Mouse (Mus musculus) G1E-ER4 (cell line): Measurements from ENCODE around the gene Eif4e3. TPM values are rescaled to one million over a fixed set of nuclear protein-coding genes. Genes with fewer than 3 reads are reported as not detected.

Source experiments
- GATA1 ChIP-seq: IDR thresholded peaks from one replicate; pipeline ENCODE4 v1.8.0; 2012; ENCODE audit warnings: low read length, inconsistent platforms
- polyA plus RNA-seq: library from polyadenylated mRNA; stranded (reverse); fragments of >175 nt; gene quantifications from 2 replicates; pipeline ENCODE4 v1.2.3, GENCODE M21; 2012

Gene Eif4e3
- polyA plus RNA-seq, 1 experiment = not detected

DNA sequence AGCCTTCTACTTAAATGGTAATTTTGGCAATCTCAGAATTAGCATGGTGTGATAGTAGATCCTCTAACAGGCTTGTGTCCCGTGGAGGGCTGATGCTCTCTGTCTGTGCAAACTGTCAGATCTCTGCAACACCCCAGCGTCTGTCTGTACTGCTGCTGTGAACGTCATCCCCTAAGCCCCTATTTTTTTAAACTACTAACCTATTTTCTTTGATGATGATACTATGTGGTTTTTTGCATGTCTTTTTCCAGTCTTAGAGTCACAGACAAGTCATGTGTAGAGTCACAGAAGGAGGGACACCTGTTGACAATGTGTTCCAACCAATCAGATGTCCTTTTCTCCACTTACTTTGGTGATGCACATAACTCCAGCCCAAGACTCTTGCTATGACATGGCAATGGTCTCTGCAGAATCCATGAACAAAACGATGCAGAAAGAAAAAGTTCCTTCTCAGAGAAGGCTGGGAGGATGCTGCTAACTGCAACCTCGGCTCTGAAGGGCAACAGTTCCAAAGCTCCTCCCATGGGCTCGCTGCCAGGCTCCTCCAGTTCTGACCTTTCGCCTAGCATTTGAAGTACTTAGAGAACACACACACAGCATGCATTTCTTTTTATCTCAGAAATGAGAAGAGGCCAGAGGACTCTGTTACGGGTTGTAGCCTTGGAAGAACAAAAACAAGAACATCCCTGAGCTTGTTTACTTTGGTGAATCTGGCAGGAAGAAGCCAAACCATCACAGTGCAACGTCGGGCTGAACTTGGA lies 23.0 kb downstream of the Eif4e3 start:
- TF ChIP-seq GATA1 = no peak

DNA sequence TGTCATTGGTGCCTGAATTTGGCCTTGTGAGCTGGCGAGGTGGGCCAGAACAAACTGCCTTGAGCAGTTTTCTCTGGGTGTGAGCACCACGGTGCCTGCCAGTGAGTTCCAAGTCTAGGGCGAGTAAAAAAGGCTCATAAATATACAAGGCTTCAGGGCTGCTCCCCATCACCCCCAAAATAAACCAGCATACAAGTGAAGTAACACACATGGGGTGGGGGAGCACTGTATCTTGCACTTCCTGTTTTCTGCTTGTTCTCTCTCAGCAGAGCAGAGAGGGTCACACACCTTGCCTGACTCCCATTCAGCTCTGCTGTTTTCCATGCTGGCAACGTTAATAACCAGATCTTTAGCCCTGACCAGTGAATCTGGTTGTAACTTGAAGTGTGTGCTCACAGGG lies 29.1 kb downstream of the Eif4e3 start:
- no peak for TF ChIP-seq GATA1

DNA sequence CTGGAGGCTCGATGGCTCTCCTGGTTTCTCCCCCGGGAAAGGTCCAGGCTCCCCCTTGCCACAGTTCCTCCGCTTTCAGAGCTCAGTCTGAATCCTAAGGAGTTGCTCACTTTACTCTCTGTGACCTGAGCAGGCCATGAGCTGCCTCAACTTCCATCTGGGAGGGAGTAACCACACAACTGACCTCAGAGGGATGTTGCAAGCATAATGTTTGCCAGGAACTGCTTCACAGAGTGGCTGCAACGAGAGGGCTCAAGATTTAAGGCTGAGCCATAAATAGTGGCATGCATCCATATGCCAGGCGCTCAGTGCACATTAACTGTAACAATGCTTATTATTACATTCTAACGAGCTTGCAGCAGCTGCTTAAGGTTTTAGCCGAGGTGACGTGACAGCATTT lies 29.8 kb downstream of the Eif4e3 start:
- no peak for TF ChIP-seq GATA1

DNA sequence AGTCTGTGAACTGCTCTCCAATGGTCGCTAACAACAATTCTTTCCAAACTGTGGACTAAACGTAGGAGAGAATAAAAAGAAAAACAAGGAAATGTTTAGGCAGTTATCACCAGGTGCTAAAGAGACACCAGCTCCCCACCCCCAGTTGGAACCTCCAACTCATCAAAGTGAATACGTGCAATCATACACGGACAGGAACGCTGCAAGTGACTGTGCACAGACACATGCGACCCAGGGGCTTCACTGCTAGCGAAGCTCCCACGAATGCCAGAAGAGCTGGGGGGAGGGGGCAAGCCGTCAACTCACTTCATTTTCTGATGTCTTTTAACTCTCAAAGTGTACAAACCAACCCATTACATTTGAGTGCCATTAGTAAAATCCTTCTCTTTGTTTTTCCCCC lies 30.4 kb downstream of the Eif4e3 start:
- no peak for TF ChIP-seq GATA1

DNA sequence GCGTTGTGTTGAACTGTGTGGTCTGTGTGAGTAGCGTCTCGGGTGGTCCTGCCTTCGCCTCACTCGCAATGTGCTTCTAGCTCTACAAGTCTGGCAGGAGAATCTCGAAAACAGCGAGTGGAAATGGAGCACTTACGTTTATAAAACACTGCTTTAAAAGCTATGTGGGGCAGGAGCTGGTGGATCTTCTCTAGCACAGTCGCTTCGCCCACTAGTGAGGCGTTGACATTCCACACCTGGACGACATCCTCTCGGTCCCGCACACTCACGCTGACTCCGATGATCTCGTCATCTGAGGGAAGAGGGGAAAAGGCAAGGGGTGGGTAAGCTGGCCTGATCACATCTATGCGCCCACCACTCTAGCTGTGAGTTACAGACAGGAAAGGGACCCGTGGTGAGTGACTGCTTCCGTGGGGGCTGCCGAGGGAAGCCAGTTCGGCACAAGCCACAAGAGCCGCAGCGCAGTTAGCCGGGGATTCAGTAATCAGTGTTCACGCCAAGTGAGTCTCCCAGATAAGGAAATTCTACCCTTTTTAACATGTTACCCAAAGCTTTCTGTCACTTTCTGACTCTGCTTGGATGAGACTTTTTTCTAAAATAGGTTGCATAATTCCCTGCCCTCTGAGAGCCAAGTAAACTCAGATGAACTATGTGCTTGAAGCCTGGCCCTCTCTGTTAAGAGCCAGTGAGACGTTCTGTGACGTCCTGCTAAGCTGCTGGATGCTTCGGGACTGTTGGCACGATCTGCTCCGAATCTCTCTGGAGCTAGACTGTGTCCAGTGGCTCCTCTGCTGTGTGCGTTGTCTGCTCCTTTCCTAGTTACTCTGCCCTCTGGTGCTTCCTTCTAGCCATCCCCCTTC lies 34.2 kb downstream of the Eif4e3 start:
- TF ChIP-seq GATA1 = no peak

DNA sequence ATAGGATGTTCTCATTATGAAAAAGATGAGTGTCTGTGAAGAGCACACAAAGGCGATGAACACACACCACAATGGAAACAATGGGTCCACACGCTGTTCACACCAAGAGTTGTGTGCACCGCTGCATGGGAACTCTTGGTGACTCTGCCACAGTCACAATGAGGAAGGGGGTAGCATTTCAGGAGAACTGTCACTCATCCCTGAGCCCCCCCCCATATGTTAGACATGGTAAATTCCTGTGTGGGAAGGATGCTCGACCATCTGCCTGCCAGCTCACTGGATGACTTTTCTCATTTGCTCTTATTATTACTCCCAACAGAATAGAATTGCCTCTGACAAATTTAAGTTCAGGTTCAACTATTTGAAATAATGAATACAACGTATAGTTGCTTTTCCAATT lies 34.9 kb downstream of the Eif4e3 start:
- no peak for TF ChIP-seq GATA1

DNA sequence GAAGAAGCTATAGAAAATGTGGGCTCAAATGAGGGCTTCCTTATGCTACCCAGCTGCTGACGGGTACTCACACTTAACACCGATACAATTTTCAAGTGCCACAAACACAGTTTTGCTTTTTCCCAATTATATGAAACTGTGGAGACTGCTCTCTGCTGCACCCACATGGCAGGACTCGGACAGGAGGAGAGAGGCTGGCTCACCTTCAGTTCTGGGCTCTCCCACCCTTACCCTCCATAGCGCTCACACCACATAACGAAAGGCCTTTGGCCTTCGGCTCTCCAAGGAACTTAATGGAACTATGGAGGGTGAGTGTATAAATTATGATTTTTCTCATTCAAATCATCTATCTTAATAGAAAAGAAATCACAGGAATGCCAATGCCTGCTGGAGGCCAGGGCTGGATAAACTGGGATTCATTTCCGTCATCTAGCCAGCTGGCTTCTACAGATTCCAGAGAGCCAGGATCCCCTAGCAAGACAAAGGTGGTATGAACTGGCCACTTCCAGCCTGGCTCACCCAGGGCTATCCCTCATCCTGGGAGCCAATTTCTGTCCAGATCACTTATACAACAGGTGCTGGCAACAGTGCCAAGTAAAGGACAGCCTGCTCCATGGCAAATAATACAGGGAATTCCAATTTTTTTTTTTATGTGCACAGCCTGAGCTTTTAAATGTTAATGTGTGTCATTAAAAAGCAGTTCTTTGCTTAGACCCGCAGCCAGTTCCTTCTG lies 36.7 kb downstream of the Eif4e3 start:
- no peak for TF ChIP-seq GATA1

DNA sequence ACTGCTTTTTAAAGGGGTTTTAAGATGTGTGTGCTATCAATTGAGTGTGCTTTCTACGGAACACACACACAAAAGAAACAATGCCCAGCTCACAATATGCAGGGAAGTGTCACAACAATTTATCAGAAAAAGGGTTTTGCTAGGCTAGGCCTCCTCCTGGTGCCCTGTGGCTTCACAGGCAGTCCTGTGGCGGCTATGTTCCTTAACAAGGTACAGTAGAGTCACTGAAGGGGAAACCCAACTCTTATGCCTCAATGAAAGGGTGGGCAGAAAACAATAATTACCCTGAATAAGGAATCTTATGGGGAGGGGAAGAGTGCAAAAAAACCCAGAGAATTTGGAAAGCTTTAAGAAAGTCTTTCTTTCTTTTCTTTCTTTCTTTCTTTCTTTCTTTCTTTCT lies 40.2 kb downstream of the Eif4e3 start:
- no peak for TF ChIP-seq GATA1

DNA sequence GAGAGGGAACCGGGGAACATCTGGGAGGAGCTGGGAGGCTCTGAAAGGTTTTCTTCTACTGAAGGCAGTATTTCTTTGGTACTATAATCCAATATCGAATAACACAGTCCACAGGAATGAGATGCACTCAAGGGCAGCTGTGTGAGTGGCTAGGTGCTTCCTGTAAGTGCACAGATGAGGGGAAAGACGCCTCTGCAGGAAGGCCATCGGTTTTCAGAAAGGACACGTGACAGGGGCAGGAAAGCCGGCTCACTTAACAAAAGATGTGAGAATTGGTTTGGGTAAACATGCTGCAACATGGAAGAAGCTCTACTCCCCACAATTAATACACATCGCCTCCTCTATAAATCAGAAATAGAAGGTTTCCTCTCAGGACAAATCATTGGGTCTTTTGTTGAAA lies 40.8 kb downstream of the Eif4e3 start:
- no peak for TF ChIP-seq GATA1

DNA sequence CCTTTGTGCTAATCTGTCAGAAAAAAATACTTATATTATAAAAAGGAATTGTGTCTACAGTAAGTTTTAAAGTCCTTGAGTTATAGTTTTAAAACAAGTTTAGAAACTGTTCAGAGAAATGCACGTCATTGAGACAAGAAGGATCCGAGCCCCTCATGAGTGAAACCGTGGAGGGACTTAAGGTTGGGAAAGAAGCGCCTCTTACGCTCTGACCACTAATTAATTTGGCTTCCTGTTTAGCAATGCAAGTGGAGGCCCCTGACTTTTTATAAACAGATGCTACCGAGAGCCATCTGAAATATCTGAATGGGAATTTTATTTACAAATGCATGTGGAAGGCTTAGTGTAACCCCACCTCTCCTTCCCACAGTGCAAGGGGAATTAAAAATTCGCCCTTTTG lies 41.3 kb downstream of the Eif4e3 start:
- no peak for TF ChIP-seq GATA1

DNA sequence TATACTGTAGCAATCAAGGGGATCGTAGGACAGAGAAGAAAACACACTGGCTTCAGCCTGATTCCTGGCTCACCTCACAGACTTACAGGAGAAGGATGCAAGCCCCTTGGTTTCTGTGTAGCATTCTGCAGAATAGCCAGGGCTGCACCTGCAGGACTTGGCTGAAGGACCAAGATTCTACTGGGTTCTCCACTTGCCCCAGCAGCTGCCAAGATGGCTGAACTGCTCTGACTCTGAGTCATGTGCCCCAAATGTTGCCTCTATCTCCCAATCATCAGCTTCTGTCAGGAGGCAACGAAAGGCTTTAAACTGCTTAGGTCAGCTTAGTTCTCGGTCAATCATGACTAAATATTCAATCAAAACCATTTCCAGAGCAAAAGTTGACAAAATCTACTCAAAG lies 42.0 kb downstream of the Eif4e3 start:
- no peak for TF ChIP-seq GATA1

DNA sequence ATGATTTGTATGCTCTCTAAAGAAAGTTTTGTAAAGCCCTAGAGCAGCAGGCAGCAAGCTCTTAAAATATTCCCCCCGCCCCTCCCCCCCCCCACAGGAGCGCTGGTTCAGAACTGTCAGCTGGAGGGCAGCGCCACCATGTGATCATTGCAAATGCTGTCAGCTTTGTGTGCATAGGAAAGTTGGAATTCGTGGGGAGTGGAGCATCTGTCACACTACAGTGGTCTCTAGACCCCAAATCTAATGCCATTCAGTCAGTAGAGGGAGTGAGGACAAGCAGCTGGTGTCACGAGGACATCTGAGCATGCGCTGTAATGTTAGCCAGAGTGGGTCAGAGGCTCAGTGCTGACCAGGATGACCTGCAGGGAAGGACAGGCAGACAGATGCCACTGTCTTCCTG lies 42.9 kb downstream of the Eif4e3 start:
- no peak for TF ChIP-seq GATA1

DNA sequence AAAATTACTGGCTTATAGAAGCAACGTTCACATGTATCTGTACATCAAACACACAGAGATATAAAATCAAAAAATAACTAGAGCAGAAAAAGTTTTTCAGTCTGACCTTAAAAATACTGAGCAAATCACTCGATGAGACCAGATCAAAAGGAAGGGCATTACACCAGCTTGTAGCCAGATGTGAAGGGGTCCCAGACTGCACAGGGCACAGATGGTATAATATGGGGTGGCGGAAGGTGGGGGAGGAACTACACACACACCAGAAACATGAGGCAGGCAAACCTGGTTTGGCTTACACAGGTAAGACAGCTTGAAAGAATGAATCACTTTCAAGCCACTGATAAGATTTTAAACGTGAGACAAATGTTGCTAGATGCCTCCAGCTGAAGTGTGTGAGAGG lies 45.4 kb downstream of the Eif4e3 start:
- TF ChIP-seq GATA1 = no peak

DNA sequence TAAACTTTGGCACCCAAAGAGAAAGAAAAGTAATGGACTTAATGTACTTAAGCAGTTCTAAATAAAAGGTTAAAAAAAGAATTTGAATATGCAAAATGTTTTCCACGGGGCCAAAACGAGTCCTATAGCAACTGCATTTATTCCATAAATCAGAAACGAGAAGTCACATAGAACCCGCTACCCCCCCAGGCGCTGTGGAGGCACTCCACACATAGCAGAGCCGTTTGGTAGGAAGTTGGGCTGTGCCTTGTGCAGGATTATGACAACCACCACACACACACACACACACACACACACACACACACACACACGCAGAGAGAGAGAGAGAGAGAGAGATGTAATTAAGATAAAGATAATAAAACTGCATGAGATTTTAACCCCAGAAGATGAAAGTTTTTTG lies 46.1 kb downstream of the Eif4e3 start:
- TF ChIP-seq GATA1 = no peak

DNA sequence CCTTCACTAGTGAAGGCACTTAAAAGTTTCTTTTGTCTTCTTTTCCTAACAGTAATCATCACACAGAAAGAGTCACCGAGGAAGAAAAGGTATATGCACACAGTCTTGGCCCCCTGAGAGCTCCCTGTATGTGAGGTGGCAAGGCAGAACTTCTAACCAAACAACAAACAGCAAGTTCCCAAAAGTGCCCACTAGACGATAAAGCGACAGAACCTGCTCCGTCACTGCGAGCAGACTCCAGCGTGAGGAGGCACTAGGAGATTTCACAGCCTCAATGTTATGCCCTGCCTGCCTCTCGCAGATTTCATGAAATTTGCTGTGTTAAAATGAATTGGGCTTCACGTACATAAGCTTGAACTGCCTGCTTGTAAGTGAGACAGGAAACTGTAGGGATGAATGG lies 46.6 kb downstream of the Eif4e3 start:
- no peak for TF ChIP-seq GATA1

DNA sequence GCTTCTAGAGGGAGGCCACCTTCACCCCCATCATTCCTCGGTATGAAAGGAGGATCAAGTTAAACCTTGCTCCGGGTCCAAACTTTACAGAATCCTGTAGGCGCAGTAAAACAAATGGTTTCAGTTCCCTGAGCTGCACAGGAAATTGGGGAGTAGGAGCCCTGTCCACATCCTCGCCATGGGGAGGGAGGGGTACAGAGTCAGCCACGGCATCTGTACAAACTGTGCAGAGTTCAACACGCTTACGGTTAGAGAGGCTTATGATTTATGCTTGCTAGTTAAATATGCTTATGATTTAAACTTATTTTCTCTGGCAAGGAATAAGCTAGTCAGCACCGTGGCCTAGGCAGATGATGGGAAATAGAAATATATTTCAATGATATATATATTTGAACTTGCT lies 47.1 kb downstream of the Eif4e3 start:
- no peak for TF ChIP-seq GATA1

DNA sequence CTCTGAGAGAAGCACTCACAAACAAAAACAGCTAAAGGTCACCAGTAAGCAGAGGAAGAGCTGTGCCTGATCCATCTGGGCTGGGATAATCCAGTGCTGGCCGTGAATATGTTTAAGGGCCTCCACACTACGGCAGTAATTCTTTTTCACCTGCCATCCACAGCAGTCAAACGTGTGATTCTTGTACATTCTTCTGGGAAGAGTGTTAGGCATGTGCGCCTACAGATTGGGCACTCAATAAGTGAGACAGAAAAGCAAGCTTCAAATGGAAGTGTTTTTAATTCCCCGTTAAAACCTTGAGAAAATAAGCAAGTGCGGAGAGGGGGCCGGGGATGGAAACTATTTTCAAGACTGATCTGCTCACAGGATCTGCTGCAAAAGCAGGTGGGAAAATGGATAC lies 48.7 kb downstream of the Eif4e3 start:
- TF ChIP-seq GATA1 = no peak
